Mouse (Mus musculus): ENCODE measurements at regions not wholly inside any gene's neighbourhood (a gene's known extent, or its start where the extent isn't known, plus 50 kb on each side); places are given as distances from the start of the nearest gene placed in this dataset.
"Not testable (repeated sequence)": the region's sequence is repeated elsewhere in the genome, so short reads cannot be mapped to it uniquely, and the experiment has no call there.

DNA sequence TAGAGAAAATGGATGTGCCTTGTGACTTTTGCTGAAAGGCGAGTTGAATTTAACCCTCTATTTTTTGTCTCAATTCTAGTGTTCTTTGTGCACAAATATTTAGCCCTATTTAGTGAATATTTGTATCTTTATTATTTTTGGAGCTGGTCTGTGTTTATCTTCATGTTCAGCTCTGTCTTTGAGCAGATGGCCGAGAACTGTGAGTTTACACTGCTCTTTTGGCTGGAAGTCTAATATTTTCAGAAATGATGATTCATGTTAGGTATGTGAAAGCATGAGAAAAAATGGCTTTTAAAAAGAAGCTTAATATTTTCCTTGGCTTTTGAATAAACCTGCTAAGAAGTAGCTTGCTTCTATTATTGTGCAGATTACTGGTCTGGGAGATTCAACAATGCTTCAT, 505.4 kb downstream of the Sema5a start:
- no peak for DNase-seq (ENCODE audit: low spot score)

DNA sequence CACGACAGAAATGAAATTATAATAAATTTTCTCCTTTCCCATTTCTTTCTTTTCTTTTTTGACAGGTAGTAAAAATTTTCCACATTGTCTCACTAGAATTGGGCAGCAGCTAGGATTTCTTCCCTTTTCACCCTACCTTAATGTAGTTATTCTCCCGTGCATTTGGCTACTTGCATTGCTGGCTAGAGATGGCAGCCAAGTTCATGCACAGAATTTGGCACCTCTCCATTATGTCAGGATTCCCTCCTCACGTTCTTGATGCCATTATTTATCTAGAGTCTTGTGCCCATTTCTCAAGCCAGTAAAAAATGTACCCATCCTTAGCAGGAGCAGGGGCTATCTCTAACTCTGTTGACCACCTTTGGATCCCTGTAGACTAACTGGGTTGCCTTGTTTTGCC, 507.4 kb downstream of the Sema5a start:
- DNase-seq (ENCODE audit: low spot score), result no peak

- no peak for DNase-seq (ENCODE audit: low spot score)
Measured at GRCm38 (mm10) chr15:32760141-32760540, 515.5 kb downstream of the Sema5a start.

DNA sequence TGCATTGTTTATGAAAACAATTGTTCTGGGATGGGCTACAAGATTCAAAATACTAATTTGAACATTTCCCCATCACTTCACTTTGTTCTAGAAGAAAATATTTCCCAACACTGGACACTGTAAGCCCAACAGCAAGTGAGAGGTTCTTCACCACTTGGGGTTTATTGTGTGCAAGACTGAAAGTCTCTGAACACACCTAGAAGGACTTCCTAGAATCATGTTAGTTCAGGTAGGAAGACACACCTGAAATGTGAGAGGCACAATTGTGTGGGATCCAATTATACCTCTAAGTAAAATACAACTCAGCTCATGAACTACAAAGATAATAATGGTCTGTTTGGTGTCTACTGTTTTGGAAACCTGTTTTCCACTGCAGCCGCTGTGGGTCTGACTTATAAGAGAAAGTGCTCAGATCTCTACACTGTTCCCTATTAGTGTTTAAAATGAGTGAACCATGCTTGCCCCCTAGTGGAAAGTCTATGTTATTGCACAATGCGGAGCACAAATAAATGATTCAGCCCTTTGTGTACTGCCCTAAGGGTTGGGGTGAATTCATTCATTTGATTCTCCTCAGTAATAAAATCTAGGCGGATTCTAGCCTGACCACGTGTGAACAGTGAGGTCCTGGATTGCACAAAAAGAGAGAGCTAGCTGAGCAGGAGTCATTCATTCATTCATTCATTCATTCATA, 521.5 kb downstream of the Sema5a start:
- no peak for DNase-seq (ENCODE audit: low spot score)

DNA sequence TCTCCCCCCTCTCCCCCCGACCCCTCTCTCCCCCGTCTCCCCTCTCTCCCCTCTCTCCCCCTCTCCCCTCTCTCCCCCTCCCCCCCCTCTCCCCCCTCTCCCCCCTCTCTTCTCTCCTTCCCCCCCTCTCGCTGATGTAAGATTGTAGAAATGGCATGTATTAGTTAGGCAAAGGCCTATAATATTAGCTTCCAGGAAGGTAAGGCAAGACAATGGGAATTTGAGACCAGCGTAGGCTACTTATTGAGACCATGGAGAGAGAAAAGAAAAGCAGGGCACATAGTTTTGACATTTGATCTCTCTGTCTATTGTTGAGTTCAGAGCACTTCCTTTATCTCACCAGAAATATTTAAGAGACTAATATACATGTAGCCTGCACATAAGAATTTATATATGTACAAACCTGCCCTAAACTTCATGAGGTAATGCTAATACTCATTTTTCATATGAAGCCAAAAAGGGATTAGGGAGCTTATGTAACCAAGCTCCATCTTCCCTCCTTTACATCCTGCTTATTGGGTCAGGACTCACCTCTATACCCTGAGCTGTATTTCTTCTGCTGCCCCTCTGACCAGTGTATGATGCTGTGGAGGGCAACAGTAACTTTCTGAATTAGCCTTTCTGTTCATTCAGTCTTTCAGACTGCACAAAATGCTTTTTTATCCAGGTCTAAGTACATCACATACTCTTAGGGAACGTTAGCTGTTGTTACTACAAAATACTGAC, 522.3 kb downstream of the Sema5a start:
- no peak for DNase-seq (ENCODE audit: low spot score)

DNA sequence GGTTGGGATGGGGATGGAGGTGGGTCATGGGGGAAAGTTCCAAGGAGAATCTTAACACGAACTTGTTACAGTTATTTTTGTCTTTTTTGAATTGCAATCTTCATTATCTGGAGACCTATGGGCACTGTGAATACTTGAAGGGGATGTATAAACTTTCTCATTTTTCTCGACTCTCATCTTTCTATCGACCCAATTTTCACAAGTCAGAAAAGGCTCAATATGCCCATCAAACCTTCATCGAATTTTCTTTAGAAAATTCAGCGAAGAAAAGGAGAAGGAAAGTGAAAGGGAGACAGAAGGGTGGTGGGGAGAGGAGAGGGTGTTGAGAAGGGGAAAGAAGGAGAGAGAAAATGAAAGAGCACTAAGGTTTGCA, 533.6 kb downstream of the Sema5a start:
- not testable (repeated sequence) for DNase-seq (ENCODE audit: low spot score)

GRCm38 (mm10) chr15:32778599-32779273, 534.1 kb downstream of the Sema5a start:
- peak; percentile 82 for DNase-seq (ENCODE audit: low spot score)

- DNase-seq (ENCODE audit: low spot score), result not testable (repeated sequence)
Measured at GRCm38 (mm10) chr15:32779274-32779615, 534.6 kb downstream of the Sema5a start.

GRCm38 (mm10) chr15:32781609-32782008, 537.0 kb downstream of the Sema5a start:
- DNase-seq (ENCODE audit: low spot score), result not testable (repeated sequence)

- DNase-seq (ENCODE audit: low spot score), result no peak
Measured at GRCm38 (mm10) chr15:32799222-32799621, 554.6 kb downstream of the Sema5a start.

- DNase-seq (ENCODE audit: low spot score), result no peak
Measured at GRCm38 (mm10) chr15:32810849-32811632, 566.4 kb downstream of the Sema5a start.

GRCm38 (mm10) chr15:32839966-32840365, 595.4 kb downstream of the Sema5a start:
- no peak for DNase-seq (ENCODE audit: low spot score)
